Mouse (Mus musculus): ENCODE measurements around the gene Ireb2. TPM values are rescaled to one million over a fixed set of nuclear protein-coding genes. Genes with fewer than 3 reads are reported as not detected.
A peak's percentile ranks its signal among the peaks of the same experiment; 100 is the strongest.
"Not testable (repeated sequence)": the region's sequence is repeated elsewhere in the genome, so short reads cannot be mapped to it uniquely, and the experiment has no call there.

The Ireb2 gene
- 26.2 and 27.2 TPM in 2 replicates for polyA plus RNA-seq (2015; fragmentation: Nextera tagmentation; extraction: Ambion mirVana)

- peak within 1 kb of the TSS; percentile 100 for H3K9ac ChIP-seq
- no peaks in the 10 kb centered on the region for H3K9me3 ChIP-seq (replicated peaks)
- peak; percentile 98 for ATAC-seq (ENCODE audit: insufficient number of reproducible peaks, low FRiP score, low TSS enrichment, low read depth)
- H3K4me2 ChIP-seq (replicated peaks) = peak within 1 kb of the TSS; percentile 63
- peaks cover 15% of the 10 kb centered on the region for H3K4me1 ChIP-seq
- WGBS = 3% methylated on average over 66 of the region's 72 CpGs
- H3K27ac ChIP-seq (replicated peaks) = peak within 1 kb of the TSS; percentile 93
- peak within 1 kb of the TSS; percentile 99 for H3K4me3 ChIP-seq (replicated peaks)
- H3K36me3 ChIP-seq = peaks cover 23% of the 10 kb centered on the region
- no peaks in the 10 kb centered on the region for H3K27me3 ChIP-seq
These were observed at the start of gene Ireb2 for GRCm38 (mm10) chr9:54863363-54864281. Gene Ireb2 (plus strand): TSS chr9:54863789.

- ATAC-seq (ENCODE audit: insufficient number of reproducible peaks, low FRiP score, low TSS enrichment, low read depth) = 0 out of 2 replicates have a peak, but pooled peaks have one; percentile 40
- 32% methylated on average over 10 of the region's 10 CpGs for WGBS
- Histone ChIP-seq H3K4me2 (replicated peaks) (no peak overlapping the region), H3K9ac (no peak overlapping the region), H3K4me3 (replicated peaks) (no peak overlapping the region), H3K36me3 (no peaks in the 10 kb centered on the region), H3K4me1 (peaks cover 18% of the 10 kb centered on the region), H3K27me3 (peaks cover 4% of the 10 kb centered on the region; the same call in 1 of the 2 replicates), H3K9me3 (replicated peaks) (no peaks in the 10 kb centered on the region), H3K27ac (replicated peaks) (0 out of 2 replicates have a peak overlapping the region, but pooled peaks have one; percentile 19)
These were observed 46.9 kb upstream of the Ireb2 start for GRCm38 (mm10) chr9:54816508-54817201.

GRCm38 (mm10) chr9:54821442-54822100, 42.0 kb upstream of the Ireb2 start:
- H3K27ac ChIP-seq (replicated peaks) = no peak overlapping the region
- H3K27me3 ChIP-seq = peaks cover 4% of the 10 kb centered on the region; the same call in 1 of the 2 replicates
- no peaks in the 10 kb centered on the region for H3K9me3 ChIP-seq (replicated peaks)
- 36% methylated on average over 5 of the region's 5 CpGs for WGBS
- no peak overlapping the region for H3K9ac ChIP-seq
- H3K36me3 ChIP-seq = no peaks in the 10 kb centered on the region
- H3K4me2 ChIP-seq (replicated peaks) = no peak overlapping the region
- peak; percentile 71 for ATAC-seq (ENCODE audit: insufficient number of reproducible peaks, low FRiP score, low TSS enrichment, low read depth)
- H3K4me1 ChIP-seq = peaks cover 14% of the 10 kb centered on the region
- no peak overlapping the region for H3K4me3 ChIP-seq (replicated peaks)

GRCm38 (mm10) chr9:54829760-54830159, 33.8 kb upstream of the Ireb2 start:
- Histone ChIP-seq H3K4me1 (no peaks in the 10 kb centered on the region), H3K9me3 (replicated peaks) (no peaks in the 10 kb centered on the region), H3K27me3 (no peaks in the 10 kb centered on the region), H3K4me3 (replicated peaks) (no peak overlapping the region), H3K36me3 (no peaks in the 10 kb centered on the region), H3K27ac (replicated peaks) (no peak overlapping the region), H3K4me2 (replicated peaks) (no peak overlapping the region), H3K9ac (no peak overlapping the region)
- no peak for ATAC-seq (ENCODE audit: insufficient number of reproducible peaks, low FRiP score, low TSS enrichment, low read depth)
- 39% methylated on average over 2 of the region's 2 CpGs for WGBS

- H3K4me2 ChIP-seq (replicated peaks) = no peak overlapping the region
- H3K27ac ChIP-seq (replicated peaks) = no peak overlapping the region
- no peaks in the 10 kb centered on the region for H3K4me1 ChIP-seq
- WGBS = 42% methylated on average over 3 of the region's 3 CpGs
- H3K9ac ChIP-seq = no peak overlapping the region
- ATAC-seq (ENCODE audit: insufficient number of reproducible peaks, low FRiP score, low TSS enrichment, low read depth) = no peak
- H3K27me3 ChIP-seq = no peaks in the 10 kb centered on the region
- H3K9me3 ChIP-seq (replicated peaks) = no peaks in the 10 kb centered on the region
- no peak overlapping the region for H3K4me3 ChIP-seq (replicated peaks)
- H3K36me3 ChIP-seq = no peaks in the 10 kb centered on the region
These were observed 33.0 kb upstream of the Ireb2 start for GRCm38 (mm10) chr9:54830624-54831023.

GRCm38 (mm10) chr9:54833831-54834230, 29.8 kb upstream of the Ireb2 start:
- H3K4me3 ChIP-seq (replicated peaks) = no peak overlapping the region
- WGBS = 69% methylated on average over 1 of the region's 1 CpGs
- H3K36me3 ChIP-seq = no peaks in the 10 kb centered on the region
- no peak overlapping the region for H3K4me2 ChIP-seq (replicated peaks)
- H3K4me1 ChIP-seq = no peaks in the 10 kb centered on the region
- H3K27me3 ChIP-seq = no peaks in the 10 kb centered on the region
- H3K27ac ChIP-seq (replicated peaks) = no peak overlapping the region
- ATAC-seq (ENCODE audit: insufficient number of reproducible peaks, low FRiP score, low TSS enrichment, low read depth) = no peak
- no peak overlapping the region for H3K9ac ChIP-seq
- no peaks in the 10 kb centered on the region for H3K9me3 ChIP-seq (replicated peaks)

- H3K9ac ChIP-seq; H3K4me3 ChIP-seq (replicated peaks); ATAC-seq (ENCODE audit: insufficient number of reproducible peaks, low FRiP score, low TSS enrichment, low read depth); H3K36me3 ChIP-seq; H3K4me1 ChIP-seq; H3K9me3 ChIP-seq (replicated peaks); H3K27me3 ChIP-seq; H3K4me2 ChIP-seq (replicated peaks); H3K27ac ChIP-seq (replicated peaks): not testable (repeated sequence)
- 84% methylated on average over 6 of the region's 6 CpGs for WGBS
These were observed 27.5 kb upstream of the Ireb2 start for GRCm38 (mm10) chr9:54835951-54836717.

- 65% methylated on average over 7 of the region's 7 CpGs for WGBS
- H3K9ac ChIP-seq = no peak overlapping the region
- no peak for ATAC-seq (ENCODE audit: insufficient number of reproducible peaks, low FRiP score, low TSS enrichment, low read depth)
These were observed 25.8 kb upstream of the Ireb2 start for GRCm38 (mm10) chr9:54837835-54838234.

GRCm38 (mm10) chr9:54840145-54840544, 23.4 kb upstream of the Ireb2 start:
- H3K27me3 ChIP-seq = no peaks in the 10 kb centered on the region
- no peaks in the 10 kb centered on the region for H3K9me3 ChIP-seq (replicated peaks)
- H3K9ac ChIP-seq = no peak overlapping the region
- H3K4me3 ChIP-seq (replicated peaks) = no peak overlapping the region
- H3K4me2 ChIP-seq (replicated peaks) = no peak overlapping the region
- no peaks in the 10 kb centered on the region for H3K4me1 ChIP-seq
- 70% methylated on average over 1 of the region's 1 CpGs for whole genome bisulfite sequencing
- H3K36me3 ChIP-seq = no peaks in the 10 kb centered on the region
- no peak for ATAC-seq (ENCODE audit: insufficient number of reproducible peaks, low FRiP score, low TSS enrichment, low read depth)
- H3K27ac ChIP-seq (replicated peaks) = no peak overlapping the region

More at GRCm38 (mm10) chr9:54837835-54838234, 25.8 kb upstream of the Ireb2 start:
- no peaks in the 10 kb centered on the region for H3K27me3 ChIP-seq
- no peaks in the 10 kb centered on the region for H3K36me3 ChIP-seq
- H3K4me1 ChIP-seq = no peaks in the 10 kb centered on the region
- no peaks in the 10 kb centered on the region for H3K9me3 ChIP-seq (replicated peaks)
- H3K27ac ChIP-seq (replicated peaks) = no peak overlapping the region
- no peak overlapping the region for H3K4me3 ChIP-seq (replicated peaks)
- H3K4me2 ChIP-seq (replicated peaks) = no peak overlapping the region

GRCm38 (mm10) chr9:54842311-54842710, 21.3 kb upstream of the Ireb2 start:
- no peak overlapping the region for H3K27ac ChIP-seq (replicated peaks)
- H3K9ac ChIP-seq = no peak overlapping the region
- no peak overlapping the region for H3K4me2 ChIP-seq (replicated peaks)
- no peaks in the 10 kb centered on the region for H3K36me3 ChIP-seq
- no peak for ATAC-seq (ENCODE audit: insufficient number of reproducible peaks, low FRiP score, low TSS enrichment, low read depth)
- H3K9me3 ChIP-seq (replicated peaks) = no peaks in the 10 kb centered on the region
- WGBS = 71% methylated on average over 5 of the region's 5 CpGs
- H3K4me3 ChIP-seq (replicated peaks) = no peak overlapping the region
- no peaks in the 10 kb centered on the region for H3K27me3 ChIP-seq
- H3K4me1 ChIP-seq = no peaks in the 10 kb centered on the region
